Mouse (Mus musculus): Measurements from ENCODE around the gene Creld2.

DNA sequence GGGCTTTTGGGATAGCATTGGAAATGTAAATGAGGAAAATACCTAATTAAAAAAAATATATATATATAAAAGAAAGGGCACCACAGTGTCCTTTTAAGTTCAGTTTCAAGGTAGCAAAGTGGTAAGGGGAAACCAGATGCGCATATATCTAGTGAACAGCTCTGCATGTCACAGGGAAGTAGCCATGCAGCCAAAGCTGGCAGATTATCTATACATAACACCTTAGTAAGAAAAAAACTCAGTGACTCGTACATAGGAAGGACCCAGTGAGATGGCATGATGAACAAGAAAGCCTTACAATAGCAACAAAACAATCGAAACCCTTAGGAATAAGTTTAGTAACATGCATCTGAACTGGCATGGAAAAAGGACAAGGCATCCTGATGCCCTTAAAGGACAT, 17.5 kb upstream of the Creld2 start:
- no peak for TF ChIP-seq EP300 (IDR thresholded peaks at IDR 0.05; ENCODE audit: insufficient read depth, low read depth, low read length)
- no peak for TF ChIP-seq CTCF (IDR thresholded peaks at IDR 0.05)
